ENCODE assay signal across 19 mouse cellular contexts in the genomic region with DNA sequence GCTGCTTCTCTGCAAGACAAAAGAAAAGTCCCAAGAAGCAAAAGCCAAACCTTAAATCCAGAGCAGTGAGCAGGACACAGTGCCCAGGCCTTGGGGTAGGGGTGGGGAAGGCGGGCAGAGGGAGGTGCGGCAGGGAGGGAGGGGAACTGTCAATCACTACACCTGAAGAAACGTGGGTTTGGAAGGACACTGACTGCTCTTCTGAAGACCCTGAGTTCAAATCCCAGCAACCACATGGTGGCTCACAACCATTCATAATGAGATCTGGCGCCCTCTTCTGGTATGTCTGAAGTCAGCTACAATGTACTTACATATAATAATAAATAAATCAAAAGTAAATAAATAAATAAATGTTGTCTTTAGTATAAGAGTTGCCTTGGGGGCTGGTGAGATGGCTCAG.
"Had no signal": no experiment of that assay in that cellular context is flagged by ENCODE, and none has a peak within 500 bp of the region (broad histone marks: within the 10 kb centered on the region; RNA-seq: fewer than 3 reads in every experiment).

No protein-coding gene starts in this region.

- DNase-seq: kidney, adult 18-20 months; kidney, adult 9 months; kidney, postnatal 25 days; left cerebral cortex, postnatal 4 days; lung, adult 2 months; lung, postnatal 14 days; lung, postnatal 4 days; retina, postnatal 1 day; thymus, adult 2 months; thymus, postnatal 25 days had no signal

- H3K27me3 ChIP-seq: limb, embryonic 12.5 days; limb, embryonic 15.5 days; liver, embryonic 12.5 days; liver, embryonic 15.5 days; midbrain, embryonic 12.5 days; neural tube, embryonic 13.5 days had no signal

- H3K4me3 ChIP-seq: limb, embryonic 12.5 days; limb, embryonic 15.5 days; liver, embryonic 12.5 days; liver, embryonic 15.5 days; midbrain, embryonic 12.5 days; myocyte; neural tube, embryonic 13.5 days had no signal

- H3K4me1 ChIP-seq: limb, embryonic 12.5 days; limb, embryonic 15.5 days; liver, embryonic 15.5 days; neural tube, embryonic 13.5 days had no signal

- H3K27ac ChIP-seq: kidney, postnatal 0 days; limb, embryonic 12.5 days; limb, embryonic 15.5 days; liver, embryonic 12.5 days; liver, embryonic 15.5 days; midbrain, embryonic 12.5 days; neural tube, embryonic 13.5 days; stomach, postnatal 0 days had no signal

- H3K9me3 ChIP-seq: limb, embryonic 15.5 days; liver, embryonic 12.5 days; liver, embryonic 15.5 days; neural tube, embryonic 13.5 days had no signal
